Mouse (Mus musculus): Measurements from ENCODE around the gene Aqp11. TPM values are rescaled to one million over a fixed set of nuclear protein-coding genes. Genes with fewer than 3 reads are reported as not detected.

Gene Aqp11
- polyA plus RNA-seq, 1 experiment from 2014 or later = 30.3 TPM

GRCm38 (mm10) chr7:97766406-97767166, 28.5 kb upstream of the Aqp11 start:
- Histone ChIP-seq H3K27me3 (no peaks in the 10 kb centered on the region), H3K4me3 (replicated peaks) (no peak overlapping the region), H3K36me3 (replicated peaks) (no peaks in the 10 kb centered on the region), H3K9ac (no peak overlapping the region), H3K4me1 (replicated peaks) (peaks cover 15% of the 10 kb centered on the region), H3K9me3 (replicated peaks) (no peaks in the 10 kb centered on the region), H3K27ac (replicated peaks) (no peak overlapping the region), H3K4me2 (no peak overlapping the region)
- 34% methylated on average over 9 of the region's 9 CpGs for WGBS (ENCODE audit: insufficient replicate concordance)
- ATAC-seq (ENCODE audit: insufficient read depth) = no peak

DNA sequence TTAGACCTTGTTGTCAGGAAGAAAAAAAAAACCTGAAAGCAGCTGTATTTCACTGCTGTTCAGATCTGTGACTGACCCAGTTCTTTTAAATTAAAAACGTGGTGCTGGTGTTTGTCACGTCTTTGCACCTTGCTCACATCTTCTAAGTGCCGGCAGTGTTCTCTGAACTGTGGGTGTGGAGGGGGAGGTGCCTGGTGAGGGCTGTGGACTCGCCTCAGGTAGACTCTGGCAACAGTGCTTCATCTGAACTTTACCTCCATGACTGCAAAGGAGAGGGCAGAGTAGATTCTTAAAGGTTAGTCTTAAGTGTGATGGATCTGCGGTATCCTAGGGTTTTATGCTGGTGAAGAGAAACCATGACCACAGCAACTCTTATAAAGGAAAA, 27.9 kb upstream of the Aqp11 start:
- whole genome bisulfite sequencing (ENCODE audit: insufficient replicate concordance) = 70% methylated on average over 5 of the region's 5 CpGs

DNA sequence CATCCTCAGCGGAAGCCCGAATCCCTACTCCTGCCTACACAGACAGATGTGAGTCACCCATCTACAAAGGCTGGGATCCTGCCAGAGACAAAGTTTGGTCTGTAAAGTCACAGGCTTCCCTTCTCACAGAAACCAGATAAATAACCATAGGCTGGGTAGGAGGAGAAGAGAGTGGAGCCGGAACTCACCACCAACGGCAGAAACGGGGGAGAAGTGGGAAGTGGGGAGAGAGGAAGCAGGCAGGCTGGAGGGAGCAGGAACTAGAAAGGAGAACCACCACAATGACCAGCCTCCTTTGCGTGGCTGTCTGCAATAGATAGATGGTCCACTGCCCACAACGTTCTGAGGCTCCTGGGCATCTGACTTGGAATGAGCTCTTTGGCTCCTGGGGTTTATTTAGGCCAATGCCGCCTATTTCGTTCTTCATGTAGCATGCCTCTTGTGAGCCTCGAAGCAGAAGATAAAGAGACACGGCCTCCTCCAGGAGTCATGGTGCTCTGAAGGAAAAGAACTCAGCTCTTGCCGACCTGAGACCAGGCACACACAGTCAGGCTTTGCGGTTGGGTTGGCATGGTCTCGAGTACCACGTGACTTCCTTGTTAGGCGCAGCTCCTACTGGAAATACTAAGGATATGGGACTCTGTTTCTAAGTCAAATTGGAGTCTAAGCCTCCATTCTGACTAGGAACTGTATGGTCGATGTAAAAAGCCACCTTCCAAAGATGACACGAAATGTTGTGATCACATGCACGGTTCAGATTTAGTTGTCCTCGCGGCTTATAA, 27.3 kb upstream of the Aqp11 start:
- no peak overlapping the region for H3K4me3 ChIP-seq (replicated peaks)
- no peaks in the 10 kb centered on the region for H3K9me3 ChIP-seq (replicated peaks)
- no peaks in the 10 kb centered on the region for H3K27me3 ChIP-seq
- ATAC-seq (ENCODE audit: insufficient read depth) = 0 out of 2 replicates have a peak, but pooled peaks have one; percentile 22
- no peaks in the 10 kb centered on the region for H3K36me3 ChIP-seq (replicated peaks)
- peaks cover 15% of the 10 kb centered on the region for H3K4me1 ChIP-seq (replicated peaks)
- WGBS (ENCODE audit: insufficient replicate concordance) = 47% methylated on average over 21 of the region's 21 CpGs
- H3K9ac ChIP-seq = no peak overlapping the region
- no peak overlapping the region; the same call in 1 of the 2 replicates for H3K27ac ChIP-seq (replicated peaks)
- 0 out of 2 replicates have a peak overlapping the region, but pooled peaks have one; percentile 8 for H3K4me2 ChIP-seq

More for the DNA sequence above, 27.9 kb upstream of the Aqp11 start:
- peaks cover 15% of the 10 kb centered on the region for H3K4me1 ChIP-seq (replicated peaks)
- no peaks in the 10 kb centered on the region for H3K27me3 ChIP-seq
- no peak overlapping the region for H3K4me2 ChIP-seq
- H3K9me3 ChIP-seq (replicated peaks) = no peaks in the 10 kb centered on the region
- no peak overlapping the region for H3K9ac ChIP-seq
- 0 out of 2 replicates have a peak overlapping the region, but pooled peaks have one; percentile 15 for H3K27ac ChIP-seq (replicated peaks)
- H3K36me3 ChIP-seq (replicated peaks) = no peaks in the 10 kb centered on the region
- no peak for ATAC-seq (ENCODE audit: insufficient read depth)
- no peak overlapping the region for H3K4me3 ChIP-seq (replicated peaks)

DNA sequence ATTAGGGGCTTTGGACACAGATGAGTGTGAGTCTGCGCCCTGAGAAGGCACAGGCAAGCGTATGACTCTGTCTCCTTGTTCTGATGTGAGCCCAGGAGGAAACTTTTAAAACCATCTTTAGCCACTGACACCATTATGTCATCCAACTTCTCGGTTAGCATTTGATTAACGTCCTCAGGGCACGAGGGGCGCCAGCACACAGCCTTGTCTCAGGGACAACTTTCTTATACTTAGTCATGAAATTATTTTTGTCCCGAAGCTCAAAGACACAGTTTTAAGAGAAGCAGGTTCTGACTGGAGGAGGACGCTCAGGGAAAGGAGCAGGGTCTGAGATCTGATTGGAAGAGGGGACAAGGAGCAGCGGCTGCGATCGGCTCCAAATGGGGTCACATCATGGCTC, 26.5 kb upstream of the Aqp11 start:
- H3K9ac ChIP-seq = no peak overlapping the region
- peaks cover 15% of the 10 kb centered on the region for H3K4me1 ChIP-seq (replicated peaks)
- H3K36me3 ChIP-seq (replicated peaks) = no peaks in the 10 kb centered on the region
- WGBS (ENCODE audit: insufficient replicate concordance) = 52% methylated on average over 11 of the region's 11 CpGs
- no peak overlapping the region for H3K4me3 ChIP-seq (replicated peaks)
- H3K27me3 ChIP-seq = no peaks in the 10 kb centered on the region
- H3K4me2 ChIP-seq = no peak overlapping the region
- ATAC-seq (ENCODE audit: insufficient read depth) = no peak
- no peak overlapping the region for H3K27ac ChIP-seq (replicated peaks)
- no peaks in the 10 kb centered on the region for H3K9me3 ChIP-seq (replicated peaks)

GRCm38 (mm10) chr7:97756967-97757881, 19.1 kb upstream of the Aqp11 start:
- peak overlapping the region; percentile 21 for H3K4me2 ChIP-seq
- peak overlapping the region; percentile 6; the same call in 1 of the 2 replicates for H3K27ac ChIP-seq (replicated peaks)
- H3K9me3 ChIP-seq (replicated peaks) = no peaks in the 10 kb centered on the region
- H3K9ac ChIP-seq = no peak overlapping the region
- 55% methylated on average over 18 of the region's 18 CpGs for WGBS (ENCODE audit: insufficient replicate concordance)
- no peaks in the 10 kb centered on the region for H3K36me3 ChIP-seq (replicated peaks)
- no peaks in the 10 kb centered on the region for H3K27me3 ChIP-seq
- no peaks in the 10 kb centered on the region for H3K4me1 ChIP-seq (replicated peaks)
- H3K4me3 ChIP-seq (replicated peaks) = no peak overlapping the region
- no peak for ATAC-seq (ENCODE audit: insufficient read depth)

DNA sequence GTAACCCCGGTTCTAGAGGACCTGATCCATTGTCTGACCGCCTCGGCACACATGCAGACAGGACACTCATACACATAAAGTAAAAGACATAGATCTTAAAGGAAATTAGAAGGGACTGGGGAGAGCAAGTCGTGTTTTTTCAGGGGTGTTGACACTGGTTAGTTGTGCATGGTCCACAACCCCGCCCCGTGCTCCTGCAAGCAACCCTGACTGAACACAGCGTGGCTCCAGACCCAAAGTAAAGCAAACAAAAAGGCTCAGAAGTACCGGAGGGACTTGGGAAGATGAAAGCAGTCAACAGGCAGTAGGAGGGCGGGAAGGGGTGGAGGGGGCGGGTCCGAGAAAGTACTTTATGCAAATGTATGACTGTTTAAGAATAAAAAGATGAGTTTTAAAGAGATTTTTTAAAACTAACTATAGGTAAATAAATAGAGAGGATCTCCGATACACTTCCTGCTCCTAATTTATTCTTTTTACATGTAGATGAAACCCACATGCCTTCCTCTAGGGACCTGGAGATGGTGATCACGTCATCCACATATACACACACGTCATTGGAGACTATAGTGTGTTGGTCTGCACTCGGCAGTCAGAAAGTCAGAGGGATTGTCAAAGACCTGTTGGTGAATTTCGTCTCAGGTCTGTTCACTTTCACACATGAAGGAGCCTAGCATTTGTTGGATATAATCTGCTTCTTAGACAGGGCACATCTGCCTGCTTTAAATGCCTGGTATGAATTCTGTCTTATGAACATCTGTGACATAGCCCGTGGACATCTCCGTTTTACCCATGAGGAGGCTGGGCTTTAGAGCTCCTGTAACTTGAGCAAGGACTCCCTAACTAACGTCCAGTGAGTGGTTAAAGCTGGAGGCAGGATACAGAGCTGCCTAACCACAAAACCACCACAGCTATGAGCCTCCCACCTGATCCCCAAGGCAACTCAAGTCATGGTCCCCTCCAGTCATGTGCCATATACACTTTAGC, 11.4 kb upstream of the Aqp11 start:
- Histone ChIP-seq H3K4me3 (replicated peaks) (peak overlapping the region; percentile 49), H3K4me2 (peak overlapping the region; percentile 78), H3K4me1 (replicated peaks) (peaks cover 49% of the 10 kb centered on the region), H3K36me3 (replicated peaks) (no peaks in the 10 kb centered on the region), H3K27ac (replicated peaks) (peak overlapping the region; percentile 77), H3K9me3 (replicated peaks) (no peaks in the 10 kb centered on the region), H3K9ac (peak overlapping the region; percentile 29), H3K27me3 (no peaks in the 10 kb centered on the region)
- peak; percentile 41 for ATAC-seq (ENCODE audit: insufficient read depth)
- 6% methylated on average over 19 of the region's 19 CpGs for WGBS (ENCODE audit: insufficient replicate concordance)

GRCm38 (mm10) chr7:97748527-97749206, 10.6 kb upstream of the Aqp11 start:
- no peaks in the 10 kb centered on the region for H3K36me3 ChIP-seq (replicated peaks)
- H3K27me3 ChIP-seq = no peaks in the 10 kb centered on the region
- peak overlapping the region; percentile 29 for H3K9ac ChIP-seq
- peak overlapping the region; percentile 77 for H3K27ac ChIP-seq (replicated peaks)
- H3K4me2 ChIP-seq = peak overlapping the region; percentile 78
- no peaks in the 10 kb centered on the region for H3K9me3 ChIP-seq (replicated peaks)
- peak overlapping the region; percentile 49 for H3K4me3 ChIP-seq (replicated peaks)
- peak; percentile 14 for ATAC-seq (ENCODE audit: insufficient read depth)
- peaks cover 49% of the 10 kb centered on the region for H3K4me1 ChIP-seq (replicated peaks)
- WGBS (ENCODE audit: insufficient replicate concordance) = 16% methylated on average over 10 of the region's 10 CpGs

DNA sequence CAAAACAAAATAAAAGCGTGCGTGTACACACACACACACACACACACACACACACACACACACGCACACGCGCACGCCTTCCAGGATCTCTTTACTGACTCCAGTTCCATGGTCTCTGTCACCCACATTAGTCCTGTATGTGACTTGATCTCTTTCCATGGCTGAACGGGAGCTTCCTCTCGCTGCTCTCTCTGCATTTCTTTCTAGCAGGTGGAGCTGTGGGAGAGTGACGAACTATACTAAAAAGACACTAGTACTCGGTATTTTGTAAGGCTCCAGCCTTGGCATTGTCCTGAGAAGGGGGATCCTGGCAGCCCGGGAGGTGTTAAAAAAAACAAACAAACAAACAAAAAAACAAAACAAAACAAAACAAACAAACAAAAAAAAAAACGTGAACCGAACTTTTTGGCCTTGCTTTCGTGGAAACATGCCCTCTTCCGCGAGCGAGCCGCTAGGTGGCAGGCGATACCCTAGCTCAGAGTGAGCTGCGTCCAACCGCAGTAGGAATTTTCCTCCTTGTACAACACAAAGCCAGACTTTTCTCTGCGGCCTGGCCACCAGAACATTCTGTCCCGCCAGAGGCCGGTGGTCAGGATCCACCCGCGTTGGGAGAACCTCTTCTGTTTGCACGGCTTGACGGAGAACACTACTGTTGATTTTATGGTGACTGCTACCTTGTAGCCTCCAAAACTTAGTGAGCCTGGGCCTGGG, 9.9 kb upstream of the Aqp11 start:
- ATAC-seq (ENCODE audit: insufficient read depth) = 0 out of 2 replicates have a peak, but pooled peaks have one; percentile 29
- no peaks in the 10 kb centered on the region for H3K27me3 ChIP-seq
- H3K9ac ChIP-seq = peak overlapping the region; percentile 33; the same call in 1 of the 2 replicates
- WGBS (ENCODE audit: insufficient replicate concordance) = 21% methylated on average over 28 of the region's 28 CpGs
- peaks cover 49% of the 10 kb centered on the region for H3K4me1 ChIP-seq (replicated peaks)
- peak overlapping the region; percentile 49 for H3K4me3 ChIP-seq (replicated peaks)
- H3K36me3 ChIP-seq (replicated peaks) = no peaks in the 10 kb centered on the region
- no peaks in the 10 kb centered on the region for H3K9me3 ChIP-seq (replicated peaks)
- peak overlapping the region; percentile 78 for H3K4me2 ChIP-seq
- peak overlapping the region; percentile 94 for H3K27ac ChIP-seq (replicated peaks)

DNA sequence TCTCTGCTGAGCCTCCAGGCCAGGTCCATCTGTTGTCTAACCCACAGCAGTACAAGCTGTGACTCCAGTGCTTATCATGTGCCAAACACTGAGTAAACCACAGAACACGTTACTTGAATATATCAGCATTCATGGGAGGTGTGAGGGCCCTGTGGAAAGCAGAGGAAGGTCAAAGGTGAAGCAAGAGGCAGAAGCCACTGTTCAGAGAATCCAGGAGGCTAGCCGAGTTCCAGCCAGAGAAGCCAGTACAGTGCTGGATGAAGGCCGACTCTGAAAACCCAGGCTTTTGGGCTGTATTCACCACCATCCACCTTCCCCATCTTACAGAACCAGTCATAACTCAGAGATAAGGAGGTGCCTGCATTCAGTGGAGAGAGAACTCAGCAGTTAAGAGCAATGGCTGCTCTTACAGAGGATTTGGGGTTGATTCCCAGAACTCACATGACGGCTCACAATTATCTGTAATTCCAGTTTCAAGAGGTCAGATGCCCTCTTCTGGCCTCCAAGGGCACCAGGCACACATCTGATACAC, 9.2 kb upstream of the Aqp11 start:
- Histone ChIP-seq H3K9ac (no peak overlapping the region), H3K9me3 (replicated peaks) (no peaks in the 10 kb centered on the region), H3K4me3 (replicated peaks) (no peak overlapping the region), H3K27me3 (no peaks in the 10 kb centered on the region), H3K4me1 (replicated peaks) (peaks cover 54% of the 10 kb centered on the region), H3K4me2 (peak overlapping the region; percentile 78), H3K36me3 (replicated peaks) (no peaks in the 10 kb centered on the region), H3K27ac (replicated peaks) (peak overlapping the region; percentile 94)
- WGBS (ENCODE audit: insufficient replicate concordance) = 19% methylated on average over 4 of the region's 4 CpGs
- ATAC-seq (ENCODE audit: insufficient read depth) = peak; percentile 88
